Mouse (Mus musculus) bone marrow macrophage, adult 2 months (primary cell): ENCODE data around the gene Apod.

Experiments used
- CTCF ChIP-seq: IDR thresholded peaks from 2 replicates; pipeline ENCODE4 v1.5.1; 2012; ENCODE audit warnings: low read depth, mild to moderate bottlenecking, low read length, moderate library complexity
- POLR2A ChIP-seq: IDR thresholded peaks from 2 replicates; pipeline ENCODE4 v1.6.1; 2012; ENCODE audit warnings: mild to moderate bottlenecking, low read depth, low read length, borderline replicate concordance

DNA sequence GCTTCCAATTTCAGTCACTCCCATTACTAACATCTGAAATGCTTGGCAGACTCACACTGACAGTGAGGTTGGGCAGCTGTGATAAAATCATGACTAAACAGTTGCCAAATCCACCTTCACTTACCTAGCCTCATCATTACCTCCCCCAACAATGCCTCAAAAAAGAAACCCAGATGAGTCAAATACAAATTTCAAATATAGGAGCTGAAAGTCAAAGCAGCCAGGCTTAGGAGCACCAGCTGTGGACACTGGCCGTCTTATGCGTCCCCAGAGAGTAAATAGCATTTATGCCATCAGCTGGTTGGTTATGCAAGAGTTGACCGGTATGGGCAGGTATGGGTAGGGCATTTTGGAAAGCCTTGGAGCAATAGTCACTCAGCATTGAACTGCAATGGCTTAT, 65.2 kb downstream of the Apod start:
- TF ChIP-seq POLR2A (no peak), CTCF (no peak)
